Mouse (Mus musculus) testis, adult 2 months (tissue): ENCODE results near the gene Dnajc12.

Experiments used
- CTCF ChIP-seq: fragments of 200-500 bp; IDR thresholded peaks from 2 replicates; pipeline ENCODE4 v1.5.1; 2012; ENCODE audit warnings: low read depth, mild to moderate bottlenecking, inconsistent platforms, low read length, moderate library complexity; ENCODE audit not compliant: control insufficient read depth, insufficient read depth, insufficient replicate concordance
- POLR2A ChIP-seq: fragments of 200-500 bp; IDR thresholded peaks from 2 replicates; pipeline ENCODE4 v1.6.1; 2012; ENCODE audit warnings: low read depth, mild to moderate bottlenecking, inconsistent platforms, low read length, moderate library complexity; ENCODE audit not compliant: control insufficient read depth

DNA sequence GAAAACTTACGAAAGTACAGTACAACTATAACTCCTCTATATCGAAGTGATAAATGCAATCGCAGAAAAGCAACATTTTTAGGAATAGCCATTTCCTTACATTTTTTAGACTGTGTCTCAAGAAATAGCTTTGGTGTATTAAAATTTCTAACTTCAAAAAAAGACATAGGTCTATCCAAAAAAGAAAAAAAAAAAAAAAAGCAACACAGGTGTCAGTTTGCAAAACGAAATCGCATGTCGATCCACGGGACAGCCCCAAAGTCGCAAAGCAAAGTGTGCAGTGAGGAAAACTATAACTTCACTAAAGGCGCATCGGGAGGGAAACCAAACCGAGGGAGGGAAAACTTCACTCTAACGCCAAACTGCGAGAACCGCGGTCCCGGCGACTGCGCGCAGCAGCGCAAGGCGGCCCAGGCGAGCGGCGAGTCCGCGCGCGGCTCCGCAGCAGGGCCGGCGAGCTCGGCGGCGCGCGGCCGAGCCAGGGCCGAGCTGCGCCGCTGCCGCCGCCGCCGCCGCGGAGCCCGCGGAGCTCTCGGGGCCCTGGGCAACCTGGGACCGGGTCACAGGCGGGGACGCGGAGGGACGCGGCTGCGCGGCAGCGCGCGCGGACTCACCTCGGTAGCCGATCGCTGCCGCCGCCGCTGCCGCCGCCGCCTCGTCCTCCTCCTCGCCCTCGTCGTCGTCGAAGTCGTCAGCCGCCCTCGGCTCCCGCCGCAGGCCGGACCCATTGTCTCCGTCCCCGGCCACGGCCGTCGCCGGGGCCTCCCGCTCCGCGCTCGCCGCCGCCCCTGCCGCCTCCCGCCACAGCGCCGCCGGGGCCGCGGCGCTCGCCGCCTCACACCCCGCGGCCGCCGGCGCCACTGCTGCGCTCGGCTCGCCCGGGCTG is 44.0 kb upstream of the Dnajc12 start:
- TF ChIP-seq CTCF (no peak), POLR2A (no peak)
